Mouse (Mus musculus): ENCODE measurements around the gene Ptpn18.

GRCm38 (mm10) chr1:34436374-34436773, 23.2 kb upstream of the Ptpn18 start:
- TF ChIP-seq MYC (IDR thresholded peaks at IDR 0.05; ENCODE audit: low read depth, low read length) (peak; percentile 63), EP300 (IDR thresholded peaks at IDR 0.05; ENCODE audit: low read length) (no peak), MAFK (IDR thresholded peaks at IDR 0.05; ENCODE audit: insufficient replicate concordance, low read length) (no peak), CTCF (conservative IDR thresholded peaks at IDR 0.05 in 1 of 2, IDR thresholded peaks at IDR 0.05 in 1 of 2; ENCODE audit: low read depth in 2 of 2, low read length in 2 of 2) (no peak), HCFC1 (IDR thresholded peaks at IDR 0.05; ENCODE audit: low read depth, low read length) (no peak), E2F4 (IDR thresholded peaks at IDR 0.05; ENCODE audit: insufficient replicate concordance, low read depth, low read length) (no peak), SMC3 (IDR thresholded peaks at IDR 0.05; ENCODE audit: low read depth, low read length) (no peak)

Data from CH12.LX (cell line).